17 mouse cellular contexts compared by ENCODE assay signal in the genomic region with DNA sequence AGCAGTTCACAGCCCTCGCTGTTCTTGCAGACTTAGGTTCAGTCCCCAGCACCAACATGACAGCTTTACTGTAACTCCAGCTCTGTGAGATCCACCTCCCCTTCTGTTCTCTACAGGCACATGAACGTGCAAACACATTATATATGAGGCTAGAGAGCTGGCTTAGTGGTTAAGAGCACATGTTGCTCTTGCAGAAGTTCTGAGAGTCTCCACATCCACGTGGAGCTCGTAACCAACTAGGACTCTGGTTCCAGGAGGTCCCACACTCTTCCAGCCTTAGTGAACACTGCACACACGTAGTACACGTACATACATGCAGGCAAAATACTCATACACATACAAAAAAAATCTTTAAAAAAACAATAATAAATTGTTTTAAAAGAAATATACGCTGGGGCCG. TPM values are rescaled to one million over a fixed set of nuclear protein-coding genes. Genes with fewer than 3 reads are reported as not detected.
DNase-seq lines count a peak whose midpoint lies in the region; ATAC-seq and TF ChIP-seq lines count a peak whose summit lies in the region.
"Had no signal": no experiment of that assay in that cellular context is flagged by ENCODE, and none has a peak within 500 bp of the region (broad histone marks: within the 10 kb centered on the region; RNA-seq: fewer than 3 reads in every experiment).

No protein-coding gene starts in this region.

- H3K27me3 ChIP-seq in heart, adult 2 months (ENCODE audit: control insufficient read depth, insufficient read depth, low read length), result no peaks in the 10 kb centered on the region
- H3K27me3 ChIP-seq in heart, embryonic 10.5 days (ENCODE audit: insufficient read depth, poor library complexity, severe bottlenecking), result peaks cover 8% of the 10 kb centered on the region; the same call in 1 of the 2 replicates
- H3K27me3 ChIP-seq in kidney, postnatal 0 days (ENCODE audit: insufficient read depth, low read length), result no peaks in the 10 kb centered on the region
- no peaks in the 10 kb centered on the region for H3K27me3 ChIP-seq in CH12.LX (replicated peaks)
- H3K27me3 ChIP-seq in liver, embryonic 13.5 days, result no peaks in the 10 kb centered on the region
- H3K27me3 ChIP-seq: embryonic facial prominence, embryonic 15.5 days had no signal

- H3K4me1 ChIP-seq in heart, adult 2 months (ENCODE audit: control insufficient read depth, insufficient read depth, low read length), result peaks cover 24% of the 10 kb centered on the region
- peaks cover 52% of the 10 kb centered on the region for H3K4me1 ChIP-seq in heart, embryonic 10.5 days
- H3K4me1 ChIP-seq in kidney, postnatal 0 days (replicated peaks; ENCODE audit: insufficient read depth, low read length), result peaks cover 30% of the 10 kb centered on the region
- peaks cover 19 to 59% of the 10 kb centered on the region in 2 experiments for H3K4me1 ChIP-seq in CH12.LX (ENCODE audit: control insufficient read depth in 1 of 2, insufficient read depth in 2 of 2)
- peaks cover 71% of the 10 kb centered on the region for H3K4me1 ChIP-seq in liver, embryonic 13.5 days (replicated peaks)

- DNase-seq in heart, adult 2 months, result no peak
- no peak for DNase-seq in heart, embryonic 10.5 days (ENCODE audit: low spot score)
- DNase-seq in kidney, postnatal 0 days (ENCODE audit: low spot score), result peak; percentile 17
- DNase-seq in kidney, postnatal 10 days, result no peak
- DNase-seq in CH12.LX (ENCODE audit: extremely low read depth), result no peak
- no peak for DNase-seq in liver, embryonic 13.5 days
- DNase-seq in adrenal gland, postnatal 25 days, result no peak
- DNase-seq in layer of hippocampus, adult 18-20 months (ENCODE audit: low spot score in 2 of 2), result no peak
- DNase-seq: B cell, adult 2 months; cerebellum, adult 11-12 months; kidney, postnatal 4 days; layer of hippocampus, postnatal 36 days; thymus, adult 18-20 months had no signal

- WGBS in heart, adult 2 months, result 75% methylated on average over 8 of the region's 8 CpGs
- WGBS in heart, embryonic 10.5 days, result 83% methylated on average over 8 of the region's 8 CpGs
- WGBS in kidney, postnatal 0 days, result 65% methylated on average over 8 of the region's 8 CpGs
- 67% methylated on average over 8 of the region's 8 CpGs for WGBS in liver, embryonic 13.5 days (ENCODE audit: insufficient replicate concordance)

- no peak for TF ChIP-seq CTCF in heart, adult 2 months (IDR thresholded peaks at IDR 0.05)
- TF ChIP-seq CTCF in kidney, postnatal 0 days (IDR thresholded peaks at IDR 0.05; ENCODE audit: low read depth), result no peak
- TF ChIP-seq CTCF in CH12.LX (conservative IDR thresholded peaks at IDR 0.05 in 1 of 2, IDR thresholded peaks at IDR 0.05 in 1 of 2; ENCODE audit: low read depth in 2 of 2, low read length in 2 of 2), result no peak

- no peak for TF ChIP-seq EP300 in heart, adult 2 months (IDR thresholded peaks at IDR 0.05; ENCODE audit: insufficient read depth, low read depth, low read length)
- no peak for TF ChIP-seq EP300 in CH12.LX (IDR thresholded peaks at IDR 0.05; ENCODE audit: low read length)

- peaks cover 3% of the 10 kb centered on the region for H3K79me2 ChIP-seq in heart, adult 2 months (replicated peaks; ENCODE audit: control insufficient read depth, insufficient read depth, low read length)
- H3K79me2 ChIP-seq in CH12.LX (replicated peaks; ENCODE audit: control insufficient read depth, extremely low read depth, insufficient read depth, poor library complexity, severe bottlenecking), result no peaks in the 10 kb centered on the region; the same call in 1 of the 2 replicates

- H3K27ac ChIP-seq in heart, adult 2 months, result peak overlapping the region; percentile 97; the same call in 1 of the 2 replicates
- H3K27ac ChIP-seq in heart, embryonic 10.5 days, result no peak overlapping the region
- no peak overlapping the region for H3K27ac ChIP-seq in kidney, postnatal 0 days
- H3K27ac ChIP-seq in CH12.LX (ENCODE audit: insufficient read depth, low read depth), result peak overlapping the region; percentile 55; the same call in 1 of the 2 replicates
- peak overlapping the region; percentile 88 for H3K27ac ChIP-seq in liver, embryonic 13.5 days
- H3K27ac ChIP-seq: embryonic facial prominence, embryonic 15.5 days; forebrain, embryonic 12.5 days; midbrain, embryonic 13.5 days had no signal

- in situ Hi-C loops in CH12.LX (cut with MboI; ENCODE audit: low pct_ligation_motif_present, low pct_unique_long_range_greater_than_20kb, low sequenced_read_pairs), result no loop called here

- TF ChIP-seq RAD21 in CH12.LX (IDR thresholded peaks at IDR 0.05; ENCODE audit: low read depth, low read length), result no peak

- H3K36me3 ChIP-seq in heart, adult 2 months (ENCODE audit: control insufficient read depth, insufficient read depth, low read length), result no peaks in the 10 kb centered on the region
- H3K36me3 ChIP-seq in heart, embryonic 10.5 days, result 0 out of 2 replicates have a peak, but pooled peaks cover 2% of the 10 kb centered on the region
- no peaks in the 10 kb centered on the region for H3K36me3 ChIP-seq in kidney, postnatal 0 days (ENCODE audit: insufficient read depth, low read length)
- H3K36me3 ChIP-seq in CH12.LX (replicated peaks in 1 of 2; ENCODE audit: control insufficient read depth in 1 of 2, insufficient read depth in 1 of 2, low read length in 1 of 2), result peaks cover 4 to 20% of the 10 kb centered on the region in 2 experiments
- H3K36me3 ChIP-seq in liver, embryonic 13.5 days, result peaks cover 14% of the 10 kb centered on the region
- H3K36me3 ChIP-seq: embryonic facial prominence, embryonic 15.5 days; forebrain, embryonic 12.5 days; midbrain, embryonic 13.5 days had no signal

- no peak for TF ChIP-seq POLR2A in heart, adult 2 months (IDR thresholded peaks at IDR 0.05; ENCODE audit: insufficient read depth, low read depth, low read length)
- TF ChIP-seq POLR2A in CH12.LX (IDR thresholded peaks at IDR 0.05; ENCODE audit: low read depth, low read length), result no peak

- no peak for ATAC-seq in kidney, postnatal 0 days (replicated peaks; ENCODE audit: low FRiP score, low read depth)
- ATAC-seq in liver, embryonic 13.5 days (ENCODE audit: low read depth), result no peak
- ATAC-seq: midbrain, embryonic 13.5 days had no signal

- dilution Hi-C loops in CH12.LX (cut with MboI; ENCODE audit: extremely low pct_ligation_motif_present, extremely low pct_unique_long_range_greater_than_20kb, low sequenced_read_pairs), result no loop called here

- peak overlapping the region; percentile 6; the same call in 1 of the 2 replicates for H3K4me3 ChIP-seq in heart, adult 2 months
- H3K4me3 ChIP-seq in heart, embryonic 10.5 days, result no peak overlapping the region
- no peak overlapping the region for H3K4me3 ChIP-seq in kidney, postnatal 0 days (replicated peaks; ENCODE audit: low read depth, low read length)
- peak overlapping the region; percentile 11 to 59 (median 21) for H3K4me3 ChIP-seq in CH12.LX (replicated peaks in 1 of 3; ENCODE audit: low read depth in 2 of 3, low read length in 2 of 3, poor library complexity in 1 of 3)
- H3K4me3 ChIP-seq in liver, embryonic 13.5 days (replicated peaks), result no peak overlapping the region
- H3K4me3 ChIP-seq: forebrain, embryonic 12.5 days; midbrain, embryonic 13.5 days had no signal

- no peaks in the 10 kb centered on the region for H3K9me3 ChIP-seq in heart, embryonic 10.5 days
- no peaks in the 10 kb centered on the region for H3K9me3 ChIP-seq in kidney, postnatal 0 days (replicated peaks; ENCODE audit: low read length)
- H3K9me3 ChIP-seq in CH12.LX (replicated peaks; ENCODE audit: low read length), result peaks cover 9% of the 10 kb centered on the region
- no peaks in the 10 kb centered on the region for H3K9me3 ChIP-seq in liver, embryonic 13.5 days (replicated peaks)
- H3K9me3 ChIP-seq: embryonic facial prominence, embryonic 15.5 days; forebrain, embryonic 12.5 days; midbrain, embryonic 13.5 days had no signal

- intact Hi-C loops in heart, adult 2 months (cut with DNase I), result loop anchor here (2.0 kb wide), 1 partner anchor 16 kb away; no protein-coding TSS in a partner anchor

- peak overlapping the region; percentile 22; the same call in 1 of the 2 replicates for H3K4me2 ChIP-seq in kidney, postnatal 0 days (ENCODE audit: low read length)
- peak overlapping the region; percentile 87 for H3K4me2 ChIP-seq in CH12.LX (ENCODE audit: insufficient read depth, low read depth, poor library complexity, severe bottlenecking)
- H3K4me2 ChIP-seq in liver, embryonic 13.5 days, result peak overlapping the region; percentile 94
- H3K4me2 ChIP-seq: forebrain, embryonic 12.5 days had no signal

- H3K9ac ChIP-seq in heart, adult 2 months (ENCODE audit: low read depth, low read length), result no peak overlapping the region
- H3K9ac ChIP-seq in kidney, postnatal 0 days (ENCODE audit: low read depth, low read length), result no peak overlapping the region
- H3K9ac ChIP-seq in CH12.LX (ENCODE audit: insufficient read depth, low read depth), result peak overlapping the region; percentile 83
- H3K9ac ChIP-seq in liver, embryonic 13.5 days, result no peak overlapping the region
- H3K9ac ChIP-seq: embryonic facial prominence, embryonic 15.5 days; forebrain, embryonic 12.5 days; midbrain, embryonic 13.5 days had no signal

TF ChIP-seq in CH12.LX, 34 proteins besides CTCF, POLR2A, EP300 and RAD21 (continues in another document):
- TF ChIP-seq MAZ (IDR thresholded peaks at IDR 0.05; ENCODE audit: low read depth, low read length) (no peak), RCOR1 (conservative IDR thresholded peaks at IDR 0.05; ENCODE audit: low read depth, low read length) (no peak)

RNA-seq across cellular contexts. Expression of gene H6pd, which starts 1.8 kb away (rescaled TPM):
- 10 to 100 TPM; 39.0 to 44.2 TPM for total RNA-seq in heart, adult 2 months (2021)
- 27.4 and 29.5 TPM in 2 replicates for polyA plus RNA-seq in heart, adult 2 months (2012; rRNA removed)
- polyA plus RNA-seq in heart, embryonic 10.5 days (2016; fragmentation: Nextera tagmentation; extraction: Ambion mirVana), result 5.8 and 9.0 TPM in 2 replicates
- polyA plus RNA-seq in kidney, postnatal 0 days (2015; fragmentation: Nextera tagmentation; extraction: Ambion mirVana), result 27.2 and 27.8 TPM in 2 replicates
- total RNA-seq in CH12.LX (2012; rRNA removed) (25.1 and 25.3 TPM in 2 replicates), CH12.LX (2014; rRNA removed) (13.2 and 17.7 TPM in 2 replicates)
- 36.2 and 38.5 TPM in 2 replicates for polyA plus RNA-seq in CH12.LX (2012; ENCODE audit: insufficient read length, low read depth)
- polyA plus RNA-seq in liver, embryonic 13.5 days (2015; fragmentation: Nextera tagmentation; extraction: Ambion mirVana), result 6.8 and 7.3 TPM in 2 replicates
- total RNA-seq in adrenal gland, postnatal 25 days (2021), result 127 and 149 TPM in 2 replicates
- 10 to 100 TPM; 10.2 to 10.6 TPM for total RNA-seq in layer of hippocampus, adult 18-20 months (2021)

RNA-seq across cellular contexts. Expression of gene Spsb1, which starts 52.1 kb away (rescaled TPM):
- 10 to 100 TPM; 28.3 to 35.3 TPM for total RNA-seq in heart, adult 2 months (2021)
- 32.2 and 38.7 TPM in 2 replicates for polyA plus RNA-seq in heart, adult 2 months (2012; rRNA removed)
- polyA plus RNA-seq in heart, embryonic 10.5 days (2016; fragmentation: Nextera tagmentation; extraction: Ambion mirVana), result 3.9 and 9.2 TPM in 2 replicates
- 10.7 and 11.6 TPM in 2 replicates for polyA plus RNA-seq in kidney, postnatal 0 days (2015; fragmentation: Nextera tagmentation; extraction: Ambion mirVana)
- total RNA-seq in CH12.LX (2012; rRNA removed) (0.04 and 0.34 TPM in 2 replicates), CH12.LX (2014; rRNA removed) (0.07 and 0.16 TPM in 2 replicates)
- 0.16 and 0.19 TPM in 2 replicates for polyA plus RNA-seq in CH12.LX (2012; ENCODE audit: insufficient read length, low read depth)
- polyA plus RNA-seq in liver, embryonic 13.5 days (2015; fragmentation: Nextera tagmentation; extraction: Ambion mirVana), result 0.61 and 0.97 TPM in 2 replicates
- total RNA-seq in adrenal gland, postnatal 25 days (2021), result 23.7 and 25.6 TPM in 2 replicates
- 10 to 100 TPM; 27.2 to 36.3 TPM for total RNA-seq in layer of hippocampus, adult 18-20 months (2021)
- total RNA-seq: granulocyte monocyte progenitor cell, adult 5-6 weeks had no signal

Comparison
In these comparisons a context has a peak if more than half of its experiments do, and no peak if none do; other contexts are left out.
1. H3K27ac ChIP-seq: peak in heart, adult 2 months (single experiment), CH12.LX (single experiment) and liver, embryonic 13.5 days (single experiment); none in heart, embryonic 10.5 days (single experiment) and kidney, postnatal 0 days (single experiment).
2. H3K4me3 ChIP-seq: peak in heart, adult 2 months (single experiment) and CH12.LX (3 of 3); none in heart, embryonic 10.5 days (single experiment), kidney, postnatal 0 days (single experiment) and liver, embryonic 13.5 days (single experiment).
3. H3K4me2 ChIP-seq: peak in every context shown above with its lines; median percentile 94 in liver, embryonic 13.5 days; 87 in CH12.LX; 22 in kidney, postnatal 0 days.